Mouse (Mus musculus) midbrain, embryonic 15.5 days (tissue): ENCODE results near the gene Zswim5. TPM values are rescaled to one million over a fixed set of nuclear protein-coding genes. Genes with fewer than 3 reads are reported as not detected.
A peak's percentile ranks its signal among the peaks of the same experiment; 100 is the strongest.

Experiments used
- ATAC-seq: fragments of 200-750 bp; cut with Nextera tagmentation; replicated peaks from 2 replicates; pipeline ENCODE4 v1.8.0; 2017; ENCODE audit warnings: moderate TSS enrichment
- H3K27ac ChIP-seq: fragments of 300-500 bp; sonication (generic); 2 replicates; pipeline ENCODE4 v1.5.1; 2015; ENCODE audit warnings: mild to moderate bottlenecking, inconsistent platforms
- H3K27me3 ChIP-seq: fragments of 300-500 bp; sonication (generic); replicated peaks from 2 replicates; pipeline ENCODE4 v1.6.1; 2015; ENCODE audit warnings: inconsistent platforms
- H3K36me3 ChIP-seq: fragments of 300-500 bp; sonication (generic); replicated peaks from 2 replicates; pipeline ENCODE4 v1.6.1; 2015; ENCODE audit warnings: inconsistent platforms
- H3K4me1 ChIP-seq: fragments of 300-500 bp; sonication (generic); 2 replicates; pipeline ENCODE4 v1.6.1; 2015; ENCODE audit warnings: inconsistent platforms
- H3K4me2 ChIP-seq: fragments of 300-500 bp; sonication (generic); 2 replicates; pipeline ENCODE4 v1.6.1; 2015; ENCODE audit warnings: inconsistent platforms, mild to moderate bottlenecking, moderate library complexity
- H3K4me3 ChIP-seq: fragments of 300-500 bp; sonication (generic); 2 replicates; pipeline ENCODE4 v1.5.1; 2015; ENCODE audit warnings: mild to moderate bottlenecking, inconsistent platforms
- H3K9ac ChIP-seq: fragments of 300-500 bp; sonication (generic); 2 replicates; pipeline ENCODE4 v1.6.1; 2015; ENCODE audit warnings: mild to moderate bottlenecking, inconsistent platforms
- H3K9me3 ChIP-seq: fragments of 300-500 bp; sonication (generic); 2 replicates; pipeline ENCODE4 v1.6.1; 2016; ENCODE audit warnings: inconsistent platforms
- WGBS: fragments of 180-500 bp; shearing (Covaris S2); methylation state at CpG from one replicate; pipeline ENCODE4 v1.1.7; 2015; ENCODE audit warnings: mixed read lengths; 5-methylcytosine and 5-hydroxymethylcytosine counted together
- polyA plus RNA-seq: library from polyadenylated mRNA; unstranded; fragments of >200 nt; fragmentation: Nextera tagmentation; extraction: Ambion mirVana; gene quantifications from 2 replicates; pipeline ENCODE4 v1.2.1, GENCODE M21; 2015

Gene Zswim5
- polyA plus RNA-seq, 1 experiment from 2014 or later: 6.7 TPM

GRCm38 (mm10) chr4:116995798-116996135 lies 118.6 kb downstream of the Zswim5 start:
- peak; percentile 9 for ATAC-seq
- H3K9me3 ChIP-seq: no peaks in the 10 kb centered on the region
- H3K27me3 ChIP-seq: no peaks in the 10 kb centered on the region
- WGBS: under 1% methylated on average over 16 of the region's 16 CpGs
- peak overlapping the region; percentile 97 for H3K4me3 ChIP-seq
- H3K27ac ChIP-seq: peak overlapping the region; percentile 81; the same call in 1 of the 2 replicates
- peaks cover 26% of the 10 kb centered on the region for H3K4me1 ChIP-seq
- H3K36me3 ChIP-seq: peaks cover 22% of the 10 kb centered on the region; the same call in 1 of the 2 replicates
- peak overlapping the region; percentile 86 for H3K9ac ChIP-seq
- H3K4me2 ChIP-seq: peak overlapping the region; percentile 92

- no peak for ATAC-seq
- no peaks in the 10 kb centered on the region for H3K9me3 ChIP-seq
- H3K27ac ChIP-seq: no peak overlapping the region
- no peak overlapping the region for H3K9ac ChIP-seq
- H3K4me1 ChIP-seq: peaks cover 16% of the 10 kb centered on the region
- H3K36me3 ChIP-seq: peaks cover 34% of the 10 kb centered on the region
- H3K4me3 ChIP-seq: no peak overlapping the region
- WGBS: 92% methylated on average over 17 of the region's 17 CpGs
- no peaks in the 10 kb centered on the region for H3K27me3 ChIP-seq
- H3K4me2 ChIP-seq: no peak overlapping the region
These were observed 122.5 kb downstream of the Zswim5 start for GRCm38 (mm10) chr4:116999513-117000154.

GRCm38 (mm10) chr4:117001957-117002356 lies 124.8 kb downstream of the Zswim5 start:
- no peak for ATAC-seq
- no peaks in the 10 kb centered on the region for H3K4me1 ChIP-seq
- H3K27ac ChIP-seq: no peak overlapping the region
- H3K9me3 ChIP-seq: no peaks in the 10 kb centered on the region
- H3K27me3 ChIP-seq: no peaks in the 10 kb centered on the region
- H3K4me2 ChIP-seq: no peak overlapping the region
- 90% methylated on average over 16 of the region's 16 CpGs for WGBS
- H3K9ac ChIP-seq: no peak overlapping the region
- no peak overlapping the region for H3K4me3 ChIP-seq
- H3K36me3 ChIP-seq: peaks cover 34% of the 10 kb centered on the region

GRCm38 (mm10) chr4:117002543-117003521 lies 125.7 kb downstream of the Zswim5 start:
- 58% methylated on average over 38 of the region's 38 CpGs for WGBS
- H3K4me2 ChIP-seq: no peak overlapping the region
- no peak overlapping the region for H3K9ac ChIP-seq
- H3K36me3 ChIP-seq: peaks cover 34% of the 10 kb centered on the region
- H3K4me3 ChIP-seq: no peak overlapping the region
- H3K9me3 ChIP-seq: no peaks in the 10 kb centered on the region
- H3K27ac ChIP-seq: no peak overlapping the region
- peak; percentile 62; the same call in 1 of the 2 replicates for ATAC-seq
- no peaks in the 10 kb centered on the region for H3K4me1 ChIP-seq
- no peaks in the 10 kb centered on the region for H3K27me3 ChIP-seq

- H3K4me1 ChIP-seq: no peaks in the 10 kb centered on the region
- H3K4me3 ChIP-seq: no peak overlapping the region
- 91% methylated on average over 4 of the region's 4 CpGs for WGBS
- ATAC-seq: no peak
- H3K9ac ChIP-seq: no peak overlapping the region
- H3K9me3 ChIP-seq: no peaks in the 10 kb centered on the region
- H3K36me3 ChIP-seq: peaks cover 22% of the 10 kb centered on the region
- H3K4me2 ChIP-seq: no peak overlapping the region
- H3K27ac ChIP-seq: no peak overlapping the region
- H3K27me3 ChIP-seq: no peaks in the 10 kb centered on the region
These were observed 127.5 kb downstream of the Zswim5 start for GRCm38 (mm10) chr4:117004649-117005048.

- Histone ChIP-seq H3K36me3 (peaks cover 11% of the 10 kb centered on the region), H3K27me3 (no peaks in the 10 kb centered on the region), H3K4me2 (no peak overlapping the region), H3K9me3 (no peaks in the 10 kb centered on the region), H3K27ac (no peak overlapping the region), H3K4me3 (no peak overlapping the region), H3K9ac (no peak overlapping the region), H3K4me1 (no peaks in the 10 kb centered on the region)
- WGBS: 73% methylated on average over 7 of the region's 7 CpGs
- no peak for ATAC-seq
These were observed 128.6 kb downstream of the Zswim5 start for GRCm38 (mm10) chr4:117005611-117006400.

- no peak overlapping the region for H3K9ac ChIP-seq
- ATAC-seq: no peak
- WGBS: 66% methylated on average over 3 of the region's 3 CpGs
- no peak overlapping the region for H3K27ac ChIP-seq
- H3K27me3 ChIP-seq: no peaks in the 10 kb centered on the region
- no peak overlapping the region for H3K4me2 ChIP-seq
- H3K9me3 ChIP-seq: no peaks in the 10 kb centered on the region
- peaks cover 11% of the 10 kb centered on the region; the same call in 1 of the 2 replicates for H3K36me3 ChIP-seq
- H3K4me3 ChIP-seq: no peak overlapping the region
- no peaks in the 10 kb centered on the region for H3K4me1 ChIP-seq
These were observed 129.9 kb downstream of the Zswim5 start for GRCm38 (mm10) chr4:117007058-117007457.

GRCm38 (mm10) chr4:117010231-117010630 lies 133.1 kb downstream of the Zswim5 start:
- Histone ChIP-seq H3K27ac (no peak overlapping the region), H3K4me3 (no peak overlapping the region), H3K36me3 (no peaks in the 10 kb centered on the region), H3K27me3 (no peaks in the 10 kb centered on the region), H3K9me3 (no peaks in the 10 kb centered on the region), H3K9ac (no peak overlapping the region), H3K4me1 (no peaks in the 10 kb centered on the region), H3K4me2 (no peak overlapping the region)
- ATAC-seq: no peak
- WGBS: 88% methylated on average over 5 of the region's 5 CpGs

GRCm38 (mm10) chr4:117013596-117013995 lies 136.4 kb downstream of the Zswim5 start:
- Histone ChIP-seq H3K36me3 (no peaks in the 10 kb centered on the region), H3K4me3 (no peak overlapping the region), H3K9me3 (no peaks in the 10 kb centered on the region), H3K9ac (no peak overlapping the region), H3K4me1 (no peaks in the 10 kb centered on the region), H3K27me3 (no peaks in the 10 kb centered on the region), H3K27ac (no peak overlapping the region), H3K4me2 (no peak overlapping the region)
- 82% methylated on average over 6 of the region's 6 CpGs for WGBS
- no peak for ATAC-seq

- Histone ChIP-seq H3K4me3 (no peak overlapping the region), H3K27me3 (no peaks in the 10 kb centered on the region), H3K9me3 (no peaks in the 10 kb centered on the region), H3K4me1 (peaks cover 6% of the 10 kb centered on the region), H3K36me3 (no peaks in the 10 kb centered on the region), H3K9ac (no peak overlapping the region), H3K4me2 (no peak overlapping the region), H3K27ac (no peak overlapping the region)
- WGBS: 65% methylated on average over 4 of the region's 4 CpGs
- no peak for ATAC-seq
These were observed 137.8 kb downstream of the Zswim5 start for GRCm38 (mm10) chr4:117014901-117015415.

GRCm38 (mm10) chr4:117017738-117018137 lies 140.6 kb downstream of the Zswim5 start:
- Histone ChIP-seq H3K9ac (no peak overlapping the region), H3K4me2 (no peak overlapping the region), H3K9me3 (no peaks in the 10 kb centered on the region), H3K27me3 (no peaks in the 10 kb centered on the region), H3K36me3 (no peaks in the 10 kb centered on the region), H3K4me3 (no peak overlapping the region), H3K4me1 (peaks cover 14% of the 10 kb centered on the region), H3K27ac (no peak overlapping the region)
- ATAC-seq: no peak
- WGBS: 90% methylated on average over 2 of the region's 2 CpGs

- Histone ChIP-seq H3K4me2 (no peak overlapping the region), H3K9me3 (no peaks in the 10 kb centered on the region), H3K36me3 (no peaks in the 10 kb centered on the region; the same call in 1 of the 2 replicates), H3K27ac (no peak overlapping the region), H3K4me1 (peaks cover 14% of the 10 kb centered on the region), H3K4me3 (no peak overlapping the region), H3K27me3 (no peaks in the 10 kb centered on the region), H3K9ac (no peak overlapping the region)
- 85% methylated on average over 7 of the region's 7 CpGs for WGBS
- ATAC-seq: no peak
These were observed 141.2 kb downstream of the Zswim5 start for GRCm38 (mm10) chr4:117018327-117018726.
